Mouse (Mus musculus) left cerebral cortex, adult 8-10 months (tissue): ENCODE measurements around the gene Apaf1. TPM values are rescaled to one million over a fixed set of nuclear protein-coding genes. Genes with fewer than 3 reads are reported as not detected.

Source experiments
- DNase-seq, 2 experiments: peaks; one replicate each; pipeline ENCODE4 v3.0.0; 2022; ENCODE audit warnings: low spot score in 2 of 2
- total RNA-seq, 4 experiments: library from RNA; stranded (reverse); gene quantifications; 2 replicates each; pipeline ENCODE4 v1.2.4; 2022

Apaf1 gene
- 10 to 100 TPM; 10.6 to 12.7 (median 11.9) TPM for total RNA-seq

DNA sequence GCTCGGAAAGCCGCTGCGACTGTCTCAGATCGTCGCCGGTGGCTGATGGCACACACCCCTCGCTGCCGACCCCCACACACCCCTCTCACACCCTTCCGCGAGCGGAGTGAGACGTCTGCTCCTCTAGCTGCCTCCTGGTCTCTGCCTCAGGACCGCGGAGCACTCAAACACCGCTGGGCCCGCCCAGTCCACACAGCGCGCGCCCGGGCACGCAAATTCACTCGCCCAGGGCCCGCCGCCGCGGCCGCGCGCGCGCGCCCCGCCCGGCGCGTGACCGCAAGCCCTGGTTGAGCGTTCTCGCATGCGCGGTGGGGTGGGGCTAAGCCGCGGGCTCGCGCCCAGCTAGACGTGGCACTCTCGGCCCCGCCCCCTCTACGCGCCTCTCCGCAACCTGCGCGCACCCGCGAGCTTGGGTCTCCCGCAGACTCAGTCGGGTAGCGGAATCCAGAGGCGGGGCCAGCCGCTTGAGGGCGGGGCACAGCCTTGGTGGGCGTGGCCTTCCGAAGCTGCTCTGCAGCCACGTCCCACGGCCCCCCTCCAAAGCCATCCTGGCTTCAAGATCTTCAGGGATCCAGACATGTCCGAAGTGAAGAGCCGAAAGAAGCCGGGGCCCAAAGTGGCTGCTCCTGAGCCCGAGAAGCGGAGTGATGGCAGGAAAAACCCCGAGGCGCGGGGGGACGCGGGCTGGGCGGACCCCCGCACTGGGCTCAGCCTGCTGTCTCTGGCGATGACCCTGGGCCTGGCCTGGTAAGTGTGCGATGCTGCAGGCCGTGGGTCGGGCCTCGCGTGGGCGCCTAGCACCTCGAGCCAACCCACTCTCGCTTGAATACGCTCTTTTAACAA is at the start of gene Apaf1, which contains the start of gene Ikbip:
Gene Apaf1, minus strand, starts transcription at position 221 of the 843 bp plus-strand sequence.
Gene Ikbip, plus strand, starts transcription at position 391 of the 843 bp plus-strand sequence.
- DNase-seq: peak; percentile 98 to 99

DNA sequence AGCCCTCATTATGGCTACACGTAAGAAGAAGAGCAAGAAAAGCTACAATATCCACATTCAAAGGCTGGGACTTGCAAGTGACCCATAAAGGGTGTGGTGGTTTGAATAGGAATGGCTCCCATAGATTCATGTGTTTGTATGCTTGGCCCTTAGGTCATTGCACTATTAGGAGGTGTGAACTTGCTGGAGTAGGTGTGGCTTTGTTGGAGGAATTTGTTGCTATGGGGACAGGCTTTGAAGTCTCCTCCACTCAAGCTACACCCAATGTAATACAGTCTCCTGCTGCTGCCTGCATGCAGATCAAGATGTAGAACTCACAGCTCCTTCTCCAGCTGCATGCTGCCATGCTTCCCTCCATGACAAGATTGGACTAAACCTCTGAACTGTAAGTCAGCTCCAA is 49.0 kb upstream of the Apaf1 start:
- DNase-seq: no peak

- DNase-seq: no peak
These were observed 48.2 kb upstream of the Apaf1 start for GRCm38 (mm10) chr10:91130792-91131191.

- DNase-seq: no peak
These were observed 46.1 kb upstream of the Apaf1 start for GRCm38 (mm10) chr10:91128551-91129160.

- no peak for DNase-seq
These were observed 44.8 kb upstream of the Apaf1 start for GRCm38 (mm10) chr10:91127395-91127794.

DNA sequence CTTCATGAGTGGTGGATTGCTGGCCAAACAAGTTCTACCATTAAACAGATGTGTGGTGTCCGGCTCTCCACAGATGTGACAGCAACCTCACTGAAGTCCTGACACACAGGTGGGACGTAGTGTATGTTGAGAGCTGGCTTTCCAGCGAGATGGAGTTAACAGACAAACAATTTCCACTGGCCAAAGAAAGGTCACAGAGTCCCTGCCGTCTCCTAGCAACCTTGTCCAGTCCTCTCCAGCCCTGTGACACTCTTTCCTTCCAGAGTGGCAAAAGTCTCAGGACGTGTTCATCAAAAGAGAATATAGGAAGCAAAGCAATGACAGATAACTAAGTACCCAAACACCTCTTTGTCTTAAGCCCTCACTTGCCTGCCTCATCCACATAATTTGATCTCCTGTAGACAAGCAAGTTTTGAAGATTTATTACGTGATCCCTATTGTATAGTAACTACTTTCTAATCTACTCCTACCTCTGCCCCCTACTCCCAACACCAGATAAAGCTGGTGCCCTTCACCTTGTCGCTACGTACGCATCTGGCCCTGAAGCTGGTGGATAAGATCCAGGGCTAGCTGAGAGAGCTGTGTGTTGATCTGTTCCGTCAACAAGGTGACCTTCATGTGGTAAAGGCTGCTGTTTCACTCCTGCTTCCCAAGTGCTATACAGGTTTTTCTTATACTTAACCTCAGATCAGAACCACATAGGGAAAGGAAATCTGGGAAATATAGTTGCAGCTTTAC is 44.2 kb upstream of the Apaf1 start:
- no peak for DNase-seq

DNA sequence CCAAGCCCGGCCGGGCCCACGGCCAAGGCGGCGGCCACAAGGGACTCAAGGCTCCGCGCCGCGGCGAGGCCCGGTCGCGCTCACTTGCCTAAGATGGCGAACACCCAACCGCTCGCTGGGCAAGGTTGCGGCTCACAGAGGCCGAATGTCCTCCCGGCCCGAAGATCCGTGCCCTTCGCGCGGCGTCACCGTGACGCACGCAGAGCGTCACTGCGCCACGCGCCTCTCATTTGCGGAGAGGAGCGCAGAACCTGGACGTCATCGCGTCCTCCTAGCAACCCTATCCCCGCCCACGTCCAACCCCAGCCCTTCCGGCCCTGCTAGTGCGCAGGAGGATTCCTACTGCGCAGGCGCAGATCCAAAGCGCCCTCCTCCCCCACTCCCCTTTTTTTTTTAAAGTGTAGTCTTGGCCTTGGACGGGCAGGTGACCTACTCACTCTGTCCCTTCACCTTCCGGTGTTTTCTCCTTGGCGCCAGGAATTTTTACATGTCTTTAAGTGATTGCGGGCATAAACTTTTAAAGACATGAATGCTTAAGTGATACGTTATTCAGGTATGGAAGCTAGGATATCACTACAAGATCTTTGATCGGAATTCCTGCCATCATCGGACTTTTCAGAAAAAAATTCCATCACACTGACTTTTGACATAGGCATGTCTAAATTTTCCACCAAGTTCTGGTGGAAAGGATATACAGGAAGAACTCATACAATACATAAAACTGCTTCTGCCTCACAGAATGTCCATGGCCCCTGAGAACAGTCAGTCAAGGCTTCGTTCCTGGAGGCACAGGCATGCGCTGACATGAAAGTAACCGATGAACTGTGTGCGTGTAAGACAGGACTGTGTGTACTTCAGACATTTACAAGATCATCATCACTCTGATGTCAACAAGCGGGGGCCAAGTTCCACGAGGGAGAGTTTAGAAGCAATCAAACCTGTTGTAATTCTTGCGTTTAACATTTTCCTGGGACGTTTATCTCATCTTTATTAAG is 41.6 kb upstream of the Apaf1 start, which contains the start of gene Slc25a3:
Gene Slc25a3, minus strand, starts transcription at position 232 of the 995 bp plus-strand sequence.
- DNase-seq: peak; percentile 91 to 99

- DNase-seq: no peak
These were observed 40.8 kb upstream of the Apaf1 start for GRCm38 (mm10) chr10:91123281-91123827.

DNA sequence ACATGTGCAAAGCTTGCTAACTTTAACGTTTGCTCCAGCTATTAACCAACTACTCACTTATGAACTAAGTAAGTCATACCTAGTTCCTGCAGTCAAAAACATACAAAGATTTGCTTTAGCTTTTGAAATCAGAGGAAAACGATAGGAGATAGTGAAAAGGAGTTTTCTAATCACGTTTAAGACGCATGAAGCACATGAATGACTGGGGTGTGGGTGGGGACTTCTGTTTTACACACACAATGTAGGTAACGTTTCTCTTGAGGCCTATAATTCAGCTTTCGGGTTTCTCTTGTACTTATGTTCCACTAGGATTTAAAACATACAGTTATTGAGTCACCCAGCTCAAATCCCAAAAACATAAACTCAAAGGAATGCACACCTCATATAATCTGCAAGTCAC is 40.1 kb upstream of the Apaf1 start:
- DNase-seq: no peak

DNA sequence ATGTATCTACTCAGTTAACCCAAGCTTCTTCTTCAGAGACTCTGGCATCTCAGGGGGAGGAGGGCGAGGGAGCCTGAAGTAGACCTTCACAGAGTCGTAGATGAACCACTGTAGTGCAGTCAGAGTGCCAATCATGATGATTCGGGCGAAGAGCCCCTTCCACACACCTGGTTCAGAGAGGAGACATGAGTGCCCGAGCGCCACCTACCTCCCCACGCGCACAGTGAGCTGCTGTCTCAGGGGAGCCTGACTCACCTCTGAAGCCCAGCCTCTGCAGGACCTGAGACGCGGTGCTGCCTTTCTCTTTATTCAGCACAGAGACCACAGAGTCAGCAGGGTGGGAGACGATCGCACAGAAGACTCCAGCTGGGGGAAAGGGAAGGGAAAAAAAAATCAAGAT is 34.4 kb upstream of the Apaf1 start:
- DNase-seq: no peak

GRCm38 (mm10) chr10:91109841-91110240 is 27.3 kb upstream of the Apaf1 start:
- no peak for DNase-seq

DNA sequence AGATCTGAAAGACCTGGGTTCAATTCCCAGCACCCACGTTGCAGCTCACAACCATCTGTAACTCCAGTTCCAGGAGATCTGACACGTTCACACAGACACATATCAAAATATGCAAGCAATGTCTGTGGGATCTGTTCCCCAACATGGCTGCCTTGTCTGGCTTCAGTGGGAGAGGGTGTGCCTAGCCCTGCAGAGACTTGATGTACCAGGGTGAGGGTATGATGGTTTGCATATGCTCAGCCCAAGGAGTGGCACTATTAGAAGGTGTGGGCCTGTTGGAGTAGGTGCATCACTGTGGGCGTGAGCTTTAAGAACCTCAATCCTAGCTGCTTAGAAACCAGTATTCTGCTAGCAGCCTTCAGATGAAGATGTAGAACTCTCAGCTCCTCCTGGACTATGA is 23.4 kb upstream of the Apaf1 start:
- no peak for DNase-seq

DNA sequence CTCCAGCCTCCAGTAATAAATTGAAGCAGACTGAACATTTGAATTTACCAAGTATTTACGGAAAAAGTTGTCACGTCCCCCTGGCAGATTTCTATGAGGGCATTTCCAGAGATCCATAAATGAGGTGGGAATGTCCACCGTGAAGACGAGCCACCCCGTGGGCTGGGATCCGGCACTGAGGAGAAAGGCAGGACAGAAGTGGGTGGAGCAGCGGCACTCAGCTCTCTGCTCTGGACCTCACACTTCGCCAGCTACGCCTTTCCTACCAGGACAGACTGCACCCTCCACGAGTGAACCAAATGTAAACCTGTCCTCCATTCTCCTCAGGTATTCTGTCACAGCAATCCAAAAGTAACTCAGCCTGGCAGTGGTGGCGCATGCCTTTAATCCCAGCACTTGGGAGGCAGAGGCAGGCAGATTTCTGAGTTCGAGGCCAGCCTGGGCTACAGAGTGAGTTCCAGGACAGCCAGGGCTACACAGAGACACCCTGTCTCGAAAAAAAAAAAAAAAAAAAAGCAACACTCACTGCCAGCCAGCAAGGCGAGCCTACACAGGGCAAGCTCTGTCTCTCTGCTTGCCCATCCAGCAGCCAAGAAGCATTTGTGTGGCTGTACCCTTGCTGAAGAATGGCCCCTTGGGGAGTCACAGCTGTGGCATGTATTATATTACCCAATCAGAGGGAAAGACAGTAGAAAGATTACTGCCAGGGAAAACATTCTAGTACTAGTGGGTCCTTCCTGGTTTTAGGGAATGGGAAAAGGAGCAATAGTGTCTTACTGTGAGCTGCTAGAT is 20.4 kb upstream of the Apaf1 start:
- DNase-seq: no peak

DNA sequence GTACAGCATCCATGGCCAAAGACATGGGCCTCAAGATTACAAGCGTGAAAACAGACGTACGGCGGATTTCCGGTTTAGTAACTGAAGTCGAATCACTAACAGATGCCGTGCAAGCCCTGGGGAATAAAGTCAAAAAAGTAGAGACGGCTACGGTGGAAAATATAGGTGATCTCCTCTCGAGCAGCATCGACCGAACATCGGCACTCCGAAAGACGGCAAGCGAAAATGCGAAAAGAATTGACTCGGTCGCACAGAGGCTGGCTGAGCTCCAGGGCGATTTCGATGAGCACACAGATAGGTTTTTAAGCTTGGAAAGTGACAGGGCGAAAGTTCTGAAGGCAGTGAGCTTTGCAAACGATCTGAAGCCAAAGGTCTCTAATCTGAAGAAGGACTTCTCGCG is 19.4 kb upstream of the Apaf1 start:
- DNase-seq: no peak

DNA sequence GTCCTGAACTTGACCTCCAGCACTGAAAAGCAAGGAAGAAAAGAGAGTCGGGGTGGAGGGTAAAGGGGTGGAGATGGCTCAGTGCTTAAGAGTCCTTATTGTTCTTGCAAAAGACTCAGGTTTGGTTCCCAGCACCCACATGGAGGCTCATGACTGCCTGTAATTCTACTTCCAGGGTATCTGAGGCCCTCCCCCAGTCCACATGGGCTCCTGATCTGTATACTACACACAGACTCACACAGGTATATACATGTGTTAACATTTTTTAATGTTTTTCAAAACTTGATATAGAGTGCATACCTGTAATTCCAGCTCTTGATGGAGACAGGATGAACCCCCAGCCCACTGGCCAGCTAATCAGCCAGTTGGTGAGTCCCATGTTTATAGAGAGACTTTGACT is 17.5 kb upstream of the Apaf1 start:
- DNase-seq: no peak

DNA sequence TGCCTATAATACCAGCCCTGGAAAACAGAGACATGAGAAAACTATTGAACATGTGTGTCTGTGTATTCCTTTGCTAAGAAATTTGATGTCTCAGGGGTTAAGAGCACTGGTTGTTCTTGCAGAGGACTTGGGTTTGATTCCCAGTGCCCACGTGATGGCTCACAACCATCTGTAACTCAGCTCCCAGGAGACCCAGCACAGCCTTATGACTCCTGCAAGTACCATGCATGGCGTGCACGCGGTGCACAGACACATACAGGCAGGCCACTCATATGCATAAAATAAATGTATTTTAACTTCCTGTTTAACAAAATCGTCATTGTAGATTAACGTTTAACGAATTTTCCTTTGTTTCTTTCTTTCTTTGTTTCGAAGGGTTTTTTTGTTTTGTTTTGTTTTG is 15.5 kb upstream of the Apaf1 start:
- DNase-seq: no peak

- no peak for DNase-seq
These were observed 11.9 kb upstream of the Apaf1 start for GRCm38 (mm10) chr10:91094251-91095104.

- DNase-seq: no peak
These were observed 10.2 kb upstream of the Apaf1 start for GRCm38 (mm10) chr10:91092812-91093211.
